Mouse (Mus musculus) midbrain, postnatal 0 days (tissue): ENCODE data around the gene Wdr70. TPM values are rescaled to one million over a fixed set of nuclear protein-coding genes. Genes with fewer than 3 reads are reported as not detected.

Experiments used
- ATAC-seq: fragments of 200-750 bp; cut with Nextera tagmentation; 2 replicates; pipeline ENCODE4 v1.8.0; 2017; ENCODE audit warnings: moderate number of reproducible peaks, mild to moderate bottlenecking, moderate TSS enrichment, moderate library complexity; ENCODE audit not compliant: low FRiP score
- DNase-seq: peaks from one replicate; pipeline ENCODE4 v3.0.0-alpha.2; 2015; ENCODE audit warnings: low spot score
- H3K27ac ChIP-seq: fragments of 300-500 bp; sonication (generic); 2 replicates; pipeline ENCODE4 v1.5.1; 2014; ENCODE audit warnings: low read depth, mild to moderate bottlenecking, low read length, mixed read lengths
- H3K27me3 ChIP-seq: fragments of 300-500 bp; sonication (generic); 2 replicates; pipeline ENCODE4 v1.6.1; 2014; ENCODE audit warnings: low read length, control low read depth, mixed read lengths; ENCODE audit not compliant: insufficient read depth
- H3K36me3 ChIP-seq: fragments of 300-500 bp; sonication (generic); 2 replicates; pipeline ENCODE4 v1.6.1; 2014; ENCODE audit warnings: low read length, control low read depth, mixed read lengths; ENCODE audit not compliant: insufficient read depth
- H3K4me1 ChIP-seq: fragments of 300-500 bp; sonication (generic); 2 replicates; pipeline ENCODE4 v1.6.1; 2014; ENCODE audit warnings: mild to moderate bottlenecking, control low read depth, antibody characterized with exemption, low read length, mixed read lengths; ENCODE audit not compliant: insufficient read depth
- H3K4me2 ChIP-seq: fragments of 300-500 bp; sonication (generic); 2 replicates; pipeline ENCODE4 v1.6.1; 2014; ENCODE audit warnings: low read depth, mild to moderate bottlenecking, low read length, mixed read lengths; ENCODE audit not compliant: poor library complexity, severe bottlenecking
- H3K4me3 ChIP-seq: fragments of 300-500 bp; sonication (generic); 2 replicates; pipeline ENCODE4 v1.5.1; 2014; ENCODE audit warnings: low read depth, mild to moderate bottlenecking, low read length, moderate library complexity
- H3K9ac ChIP-seq: fragments of 300-500 bp; sonication (generic); replicated peaks from 2 replicates; pipeline ENCODE4 v1.6.1; 2014; ENCODE audit warnings: mild to moderate bottlenecking, low read length, moderate library complexity, mixed read lengths; ENCODE audit not compliant: poor library complexity, severe bottlenecking
- H3K9me3 ChIP-seq: fragments of 300-500 bp; sonication (generic); 2 replicates; pipeline ENCODE4 v1.6.1; 2016; ENCODE audit warnings: low read length, control low read depth
- CTCF ChIP-seq: IDR thresholded peaks from 2 replicates; pipeline ENCODE4 v1.5.1; 2016; ENCODE audit warnings: antibody characterized with exemption, mild to moderate bottlenecking
- WGBS: fragments of 180-500 bp; shearing (Covaris S2); extraction: QIAGEN DNeasy Blood & Tissue Kit; methylation state at CpG from one replicate; pipeline ENCODE4 v1.1.7; 2014; 5-methylcytosine and 5-hydroxymethylcytosine counted together
- polyA plus RNA-seq: library from polyadenylated mRNA; unstranded; fragments of >200 nt; fragmentation: Nextera tagmentation; extraction: Ambion mirVana; gene quantifications from 2 replicates; pipeline ENCODE4 v1.2.1, GENCODE M21; 2015
- total RNA-seq: library from RNA; depleted of rRNA; stranded (reverse); fragments of >200 nt; gene quantifications from 2 replicates; pipeline ENCODE4 v1.2.3, GENCODE M21; 2014

Wdr70 gene
- total and polyA plus RNA-seq, 2 experiments from 2014 or later = 44.6 to 68.6 TPM

DNA sequence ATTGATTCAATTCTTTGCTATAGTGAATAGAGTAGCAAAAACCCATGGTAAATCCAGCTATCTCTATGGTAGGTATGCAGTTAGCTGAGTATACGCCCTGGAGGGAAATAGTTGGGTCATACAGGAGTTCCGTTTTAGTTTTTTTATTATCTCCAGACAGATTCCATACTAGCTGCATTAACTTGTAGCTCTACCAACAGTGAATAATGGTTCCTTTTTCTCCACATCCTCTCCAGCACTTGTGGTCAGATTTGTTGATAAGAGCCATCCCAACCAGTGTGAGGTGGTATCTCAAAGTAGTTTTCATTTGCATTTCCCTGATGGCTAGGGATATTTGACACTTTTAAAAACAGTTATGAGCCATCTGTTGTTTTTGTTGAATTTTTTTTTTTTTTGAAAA lies 100.9 kb downstream of the Wdr70 start:
- ATAC-seq = no peak
- H3K36me3 ChIP-seq = no peaks in the 10 kb centered on the region
- no peak overlapping the region for H3K4me2 ChIP-seq
- DNase-seq = no peak
- no peak overlapping the region for H3K4me3 ChIP-seq
- H3K4me1 ChIP-seq = no peaks in the 10 kb centered on the region
- TF ChIP-seq CTCF = no peak
- no peaks in the 10 kb centered on the region for H3K9me3 ChIP-seq
- WGBS = 93% methylated on average over 2 of the region's 2 CpGs
- H3K27ac ChIP-seq = no peak overlapping the region
- H3K9ac ChIP-seq = no peak overlapping the region
- no peaks in the 10 kb centered on the region for H3K27me3 ChIP-seq

DNA sequence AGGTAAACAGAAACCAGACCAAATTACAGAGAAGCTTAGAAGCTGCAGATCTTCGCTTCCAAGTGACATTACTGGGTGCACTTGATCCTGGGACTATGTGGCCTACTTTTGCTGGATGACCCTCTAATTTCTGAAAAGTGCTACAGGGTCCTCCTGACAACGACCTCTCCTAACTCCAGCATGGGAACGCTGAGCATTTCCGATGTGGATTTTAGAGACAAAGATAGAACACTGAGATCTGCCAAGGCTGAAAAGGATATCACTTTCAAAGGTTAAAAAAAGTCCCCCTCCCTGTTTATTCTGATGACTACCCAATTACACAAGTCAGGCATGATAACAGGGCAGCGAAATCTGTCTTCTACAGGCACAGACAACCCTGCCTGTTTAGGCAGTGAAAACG lies 105.3 kb downstream of the Wdr70 start:
- H3K9ac ChIP-seq = no peak overlapping the region
- H3K36me3 ChIP-seq = no peaks in the 10 kb centered on the region
- WGBS = 76% methylated on average over 6 of the region's 6 CpGs
- H3K4me2 ChIP-seq = no peak overlapping the region
- DNase-seq (no peak), ATAC-seq (no peak)
- H3K4me1 ChIP-seq = no peaks in the 10 kb centered on the region
- no peak overlapping the region for H3K4me3 ChIP-seq
- no peak overlapping the region for H3K27ac ChIP-seq
- no peaks in the 10 kb centered on the region for H3K27me3 ChIP-seq
- H3K9me3 ChIP-seq = no peaks in the 10 kb centered on the region
- no peak for TF ChIP-seq CTCF

DNA sequence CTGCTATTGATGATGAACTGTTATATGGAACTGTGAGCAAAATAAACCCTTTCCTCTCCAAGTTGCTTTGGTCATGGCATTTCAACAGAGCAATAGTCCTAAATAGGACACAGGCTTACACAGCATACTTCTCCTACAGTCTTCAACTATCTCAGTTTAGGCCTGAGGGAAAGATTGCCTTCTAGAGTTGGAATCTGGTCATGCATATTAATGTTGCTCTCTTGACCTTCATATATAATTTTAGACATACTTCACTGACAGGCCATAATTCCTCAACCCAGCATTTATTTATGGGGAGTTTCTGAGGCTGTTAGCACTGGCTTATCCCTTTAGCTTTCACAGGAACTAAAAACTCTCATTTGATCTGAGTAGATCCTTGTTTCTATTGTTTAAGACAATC lies 108.9 kb downstream of the Wdr70 start:
- ATAC-seq (no peak), DNase-seq (no peak)
- Histone ChIP-seq H3K4me2 (no peak overlapping the region), H3K36me3 (no peaks in the 10 kb centered on the region), H3K4me1 (no peaks in the 10 kb centered on the region; the same call in 1 of the 2 replicates), H3K27me3 (no peaks in the 10 kb centered on the region), H3K9ac (no peak overlapping the region), H3K27ac (no peak overlapping the region), H3K4me3 (no peak overlapping the region), H3K9me3 (no peaks in the 10 kb centered on the region)
- no peak for TF ChIP-seq CTCF

DNA sequence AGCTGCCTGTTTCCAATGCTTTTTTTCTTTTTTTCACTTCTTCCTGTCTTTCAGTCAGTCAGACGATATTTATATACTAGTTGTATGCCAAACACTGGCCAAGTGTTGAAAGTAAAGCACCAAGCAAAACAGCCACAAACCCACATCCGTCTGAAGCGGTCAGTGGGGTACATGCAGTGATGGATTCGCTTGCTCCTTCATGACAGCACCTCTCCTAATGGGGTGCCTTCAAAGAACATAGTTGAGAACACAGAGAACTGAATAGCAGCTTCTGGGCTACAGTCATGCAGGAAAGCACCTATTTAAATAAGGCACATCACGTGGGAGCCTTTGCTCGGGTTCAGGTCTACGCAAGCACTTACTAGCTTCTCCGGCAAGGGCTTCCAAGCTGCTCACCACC lies 111.6 kb downstream of the Wdr70 start:
- TF ChIP-seq CTCF = no peak
- no peaks in the 10 kb centered on the region; the same call in 1 of the 2 replicates for H3K4me1 ChIP-seq
- WGBS = 95% methylated on average over 8 of the region's 8 CpGs
- ATAC-seq = no peak
- no peak overlapping the region for H3K4me3 ChIP-seq
- H3K27ac ChIP-seq = no peak overlapping the region
- no peak overlapping the region for H3K4me2 ChIP-seq
- H3K36me3 ChIP-seq = no peaks in the 10 kb centered on the region
- H3K9me3 ChIP-seq = no peaks in the 10 kb centered on the region
- H3K9ac ChIP-seq = no peak overlapping the region
- no peaks in the 10 kb centered on the region for H3K27me3 ChIP-seq
- no peak for DNase-seq

DNA sequence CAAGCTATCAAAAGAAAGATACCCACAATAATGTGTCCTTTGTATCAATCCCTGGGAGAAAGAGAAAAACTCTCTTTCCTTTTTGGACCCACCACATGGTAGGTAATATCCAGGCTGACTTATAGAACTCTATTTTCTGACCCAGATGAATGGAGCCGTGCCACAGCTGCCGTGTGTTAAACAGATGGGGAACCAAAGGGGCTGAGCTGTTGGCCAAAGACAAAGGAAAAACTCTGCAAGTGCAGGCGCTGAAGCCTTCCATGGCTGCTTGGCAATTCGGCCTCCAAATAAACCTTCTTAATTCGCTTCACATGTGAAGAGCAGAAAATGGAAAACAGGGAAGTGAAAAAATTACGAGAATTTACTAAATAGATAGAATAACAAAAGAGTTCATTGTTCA lies 112.7 kb downstream of the Wdr70 start:
- TF ChIP-seq CTCF = no peak
- ATAC-seq = no peak

DNA sequence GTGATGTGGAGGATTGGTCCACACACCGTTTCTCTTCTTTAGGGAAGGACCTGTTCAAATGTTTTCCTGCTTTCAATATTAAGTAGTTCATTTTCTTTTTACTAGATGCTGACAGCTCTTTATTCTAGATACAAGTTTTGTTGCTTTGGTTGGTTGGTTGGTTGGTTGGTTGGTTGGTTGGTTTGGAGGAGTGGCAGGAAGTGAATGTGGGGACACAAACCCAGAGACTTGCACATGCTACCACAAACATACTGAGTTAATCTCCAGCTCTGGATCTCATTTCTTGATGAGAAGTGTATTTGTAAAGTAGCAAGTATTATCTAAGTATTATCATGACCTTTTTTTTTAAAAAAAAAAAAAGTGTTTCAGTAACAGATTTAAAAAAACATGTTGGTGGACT lies 120.4 kb downstream of the Wdr70 start:
- Histone ChIP-seq H3K4me1 (no peaks in the 10 kb centered on the region), H3K4me3 (no peak overlapping the region), H3K27ac (no peak overlapping the region), H3K9ac (no peak overlapping the region), H3K9me3 (no peaks in the 10 kb centered on the region), H3K36me3 (peaks cover 3% of the 10 kb centered on the region; the same call in 1 of the 2 replicates), H3K27me3 (no peaks in the 10 kb centered on the region), H3K4me2 (no peak overlapping the region)
- ATAC-seq = no peak
- no peak for TF ChIP-seq CTCF
- DNase-seq = no peak
- WGBS = 92% methylated on average over 1 of the region's 1 CpGs

More for the DNA sequence above, 112.7 kb downstream of the Wdr70 start:
- Histone ChIP-seq H3K27me3 (no peaks in the 10 kb centered on the region), H3K9ac (no peak overlapping the region), H3K4me3 (no peak overlapping the region), H3K4me2 (no peak overlapping the region), H3K27ac (no peak overlapping the region), H3K4me1 (no peaks in the 10 kb centered on the region; the same call in 1 of the 2 replicates), H3K36me3 (no peaks in the 10 kb centered on the region), H3K9me3 (no peaks in the 10 kb centered on the region)
- 39% methylated on average over 6 of the region's 6 CpGs for WGBS
- no peak for DNase-seq
